Mouse (Mus musculus) stomach, embryonic 15.5 days (tissue): Measurements from ENCODE around the gene Cux2. TPM values are rescaled to one million over a fixed set of nuclear protein-coding genes. Genes with fewer than 3 reads are reported as not detected.

Experiments used
- ATAC-seq: fragments of 200-750 bp; cut with Nextera tagmentation; 2 replicates; pipeline ENCODE4 v1.8.0; 2017; ENCODE audit warnings: low read depth, moderate number of reproducible peaks, moderate TSS enrichment; ENCODE audit not compliant: insufficient read depth, low FRiP score
- H3K27ac ChIP-seq: fragments of 300-500 bp; sonication (generic); 2 replicates; pipeline ENCODE4 v1.5.1; 2015; ENCODE audit warnings: mild to moderate bottlenecking, inconsistent platforms
- H3K27me3 ChIP-seq: fragments of 300-500 bp; sonication (generic); replicated peaks from 2 replicates; pipeline ENCODE4 v1.6.1; 2015; ENCODE audit warnings: inconsistent platforms
- H3K36me3 ChIP-seq: fragments of 300-500 bp; sonication (generic); 2 replicates; pipeline ENCODE4 v1.6.1; 2015; ENCODE audit warnings: inconsistent platforms
- H3K4me1 ChIP-seq: fragments of 300-500 bp; sonication (generic); 2 replicates; pipeline ENCODE4 v1.6.1; 2015; ENCODE audit warnings: inconsistent platforms
- H3K4me2 ChIP-seq: fragments of 300-500 bp; sonication (generic); 2 replicates; pipeline ENCODE4 v1.6.1; 2015; ENCODE audit warnings: mild to moderate bottlenecking, inconsistent platforms
- H3K4me3 ChIP-seq: fragments of 300-500 bp; sonication (generic); replicated peaks from 2 replicates; pipeline ENCODE4 v1.5.1; 2015; ENCODE audit warnings: inconsistent platforms
- H3K9ac ChIP-seq: fragments of 300-500 bp; sonication (generic); 2 replicates; pipeline ENCODE4 v1.6.1; 2015; ENCODE audit warnings: inconsistent platforms
- H3K9me3 ChIP-seq: fragments of 300-500 bp; sonication (generic); 2 replicates; pipeline ENCODE4 v1.6.1; 2016; ENCODE audit warnings: inconsistent platforms
- WGBS: fragments of 180-500 bp; shearing (Covaris S2); methylation state at CpG from one replicate; pipeline ENCODE4 v1.1.7; 2015; 5-methylcytosine and 5-hydroxymethylcytosine counted together
- polyA plus RNA-seq: library from polyadenylated mRNA; unstranded; fragments of >200 nt; fragmentation: Nextera tagmentation; extraction: Ambion mirVana; gene quantifications from 2 replicates; pipeline ENCODE4 v1.2.1, GENCODE M21; 2015

The Cux2 gene
- polyA plus RNA-seq, 1 experiment from 2014 or later, result 6.2 TPM

GRCm38 (mm10) chr5:122032471-122033166 is 17.3 kb downstream of the Cux2 start:
- H3K27ac ChIP-seq, result no peak overlapping the region
- H3K4me2 ChIP-seq, result no peak overlapping the region
- H3K9me3 ChIP-seq, result no peaks in the 10 kb centered on the region
- H3K4me1 ChIP-seq, result no peaks in the 10 kb centered on the region
- no peak for ATAC-seq
- H3K36me3 ChIP-seq, result 0 out of 2 replicates have a peak, but pooled peaks cover 9% of the 10 kb centered on the region
- no peak overlapping the region for H3K4me3 ChIP-seq
- WGBS, result 70% methylated on average over 19 of the region's 19 CpGs
- H3K27me3 ChIP-seq, result no peaks in the 10 kb centered on the region
- no peak overlapping the region for H3K9ac ChIP-seq

DNA sequence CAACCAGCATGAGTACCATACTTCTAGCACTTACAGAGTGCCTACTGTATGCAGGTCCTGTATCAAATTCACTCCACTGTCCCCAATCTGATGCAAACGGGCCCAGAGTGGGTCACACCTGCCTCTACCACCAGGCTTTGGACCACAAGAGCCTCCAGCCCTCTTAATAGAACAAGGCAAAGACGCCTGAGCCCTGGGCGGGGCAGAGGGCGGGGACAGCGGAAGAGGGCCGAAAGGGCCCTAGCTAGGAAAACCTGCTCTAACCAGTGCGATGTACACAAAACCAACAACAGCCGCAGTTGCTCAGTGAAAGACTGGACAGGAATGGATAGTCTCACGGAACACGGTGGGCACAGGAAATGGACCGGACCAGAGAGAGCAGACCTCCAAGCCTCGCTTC is 18.8 kb downstream of the Cux2 start:
- no peak for ATAC-seq
- 54% methylated on average over 12 of the region's 12 CpGs for WGBS

GRCm38 (mm10) chr5:122030640-122031039 is 19.3 kb downstream of the Cux2 start:
- no peaks in the 10 kb centered on the region for H3K9me3 ChIP-seq
- ATAC-seq, result no peak
- H3K9ac ChIP-seq, result no peak overlapping the region
- no peaks in the 10 kb centered on the region for H3K4me1 ChIP-seq
- no peaks in the 10 kb centered on the region for H3K27me3 ChIP-seq
- WGBS, result 52% methylated on average over 11 of the region's 11 CpGs
- no peak overlapping the region for H3K27ac ChIP-seq
- H3K36me3 ChIP-seq, result no peaks in the 10 kb centered on the region
- no peak overlapping the region for H3K4me2 ChIP-seq
- no peak overlapping the region for H3K4me3 ChIP-seq

More for the DNA sequence above, 18.8 kb downstream of the Cux2 start:
- Histone ChIP-seq H3K36me3 (0 out of 2 replicates have a peak, but pooled peaks cover 5% of the 10 kb centered on the region), H3K4me2 (no peak overlapping the region), H3K4me1 (no peaks in the 10 kb centered on the region), H3K9me3 (no peaks in the 10 kb centered on the region), H3K27me3 (no peaks in the 10 kb centered on the region), H3K4me3 (no peak overlapping the region), H3K27ac (no peak overlapping the region), H3K9ac (no peak overlapping the region)

DNA sequence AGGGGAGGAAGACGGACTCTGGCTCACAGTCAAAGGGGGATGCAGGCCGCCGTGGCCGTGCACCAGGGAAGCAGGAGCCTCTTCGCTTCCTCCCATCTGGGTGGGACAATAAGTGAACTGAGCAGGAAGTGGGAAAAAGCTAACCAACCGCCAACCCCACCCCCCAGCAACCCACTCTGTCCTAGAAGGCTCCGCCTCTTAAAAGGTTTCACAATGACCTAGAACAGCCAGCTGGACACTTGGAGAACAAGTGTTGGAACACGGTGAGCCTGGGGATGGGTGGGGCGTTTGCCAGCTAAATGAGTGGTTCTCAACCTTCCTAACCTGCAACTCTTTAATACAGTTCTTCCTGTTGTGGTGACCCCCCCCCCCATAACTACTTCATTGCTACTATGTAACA is 23.1 kb downstream of the Cux2 start:
- no peaks in the 10 kb centered on the region; the same call in 1 of the 2 replicates for H3K9me3 ChIP-seq
- WGBS, result 69% methylated on average over 9 of the region's 9 CpGs
- H3K27me3 ChIP-seq, result no peaks in the 10 kb centered on the region
- H3K4me2 ChIP-seq, result no peak overlapping the region
- no peak for ATAC-seq
- H3K27ac ChIP-seq, result no peak overlapping the region
- no peak overlapping the region for H3K4me3 ChIP-seq
- no peaks in the 10 kb centered on the region for H3K36me3 ChIP-seq
- H3K4me1 ChIP-seq, result no peaks in the 10 kb centered on the region
- no peak overlapping the region for H3K9ac ChIP-seq

DNA sequence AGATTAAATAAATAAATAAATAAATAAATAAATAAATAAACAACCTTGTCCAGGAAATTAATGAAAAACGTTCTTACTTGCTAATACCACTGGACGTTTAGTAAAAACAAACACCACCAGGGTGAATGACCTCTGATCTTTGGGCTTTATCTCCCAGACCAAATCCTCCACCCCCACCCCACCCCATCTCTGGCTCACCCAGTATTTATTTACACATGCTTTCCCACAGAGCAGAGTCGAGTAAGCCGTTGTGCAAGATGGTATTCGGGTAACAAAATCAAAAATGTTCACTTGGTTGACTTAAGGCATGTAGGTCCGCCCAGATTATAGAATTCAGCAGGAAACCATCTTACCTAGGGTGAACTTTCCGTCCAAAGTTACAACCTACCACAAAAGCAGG is 23.6 kb downstream of the Cux2 start:
- H3K9me3 ChIP-seq, result no peaks in the 10 kb centered on the region; the same call in 1 of the 2 replicates
- WGBS, result 42% methylated on average over 7 of the region's 7 CpGs
- no peaks in the 10 kb centered on the region for H3K4me1 ChIP-seq
- no peak overlapping the region for H3K4me3 ChIP-seq
- no peak; the same call in 1 of the 2 replicates for ATAC-seq
- H3K27me3 ChIP-seq, result no peaks in the 10 kb centered on the region
- no peak overlapping the region for H3K4me2 ChIP-seq
- H3K36me3 ChIP-seq, result no peaks in the 10 kb centered on the region
- H3K27ac ChIP-seq, result no peak overlapping the region
- no peak overlapping the region for H3K9ac ChIP-seq

GRCm38 (mm10) chr5:122025117-122025516 is 24.8 kb downstream of the Cux2 start:
- H3K9ac ChIP-seq, result no peak overlapping the region
- no peak overlapping the region for H3K27ac ChIP-seq
- no peaks in the 10 kb centered on the region for H3K36me3 ChIP-seq
- H3K4me1 ChIP-seq, result no peaks in the 10 kb centered on the region
- ATAC-seq, result no peak
- H3K27me3 ChIP-seq, result no peaks in the 10 kb centered on the region
- H3K9me3 ChIP-seq, result no peaks in the 10 kb centered on the region; the same call in 1 of the 2 replicates
- WGBS, result 92% methylated on average over 11 of the region's 11 CpGs
- H3K4me2 ChIP-seq, result no peak overlapping the region
- no peak overlapping the region for H3K4me3 ChIP-seq

- WGBS, result 64% methylated on average over 17 of the region's 17 CpGs
- Histone ChIP-seq H3K9ac (no peak overlapping the region), H3K27ac (no peak overlapping the region), H3K4me3 (no peak overlapping the region), H3K4me2 (no peak overlapping the region), H3K9me3 (no peaks in the 10 kb centered on the region; the same call in 1 of the 2 replicates), H3K27me3 (no peaks in the 10 kb centered on the region), H3K4me1 (0 out of 2 replicates have a peak, but pooled peaks cover 4% of the 10 kb centered on the region), H3K36me3 (no peaks in the 10 kb centered on the region)
- no peak for ATAC-seq
Observed at GRCm38 (mm10) chr5:122019288-122019687, 30.6 kb downstream of the Cux2 start.

DNA sequence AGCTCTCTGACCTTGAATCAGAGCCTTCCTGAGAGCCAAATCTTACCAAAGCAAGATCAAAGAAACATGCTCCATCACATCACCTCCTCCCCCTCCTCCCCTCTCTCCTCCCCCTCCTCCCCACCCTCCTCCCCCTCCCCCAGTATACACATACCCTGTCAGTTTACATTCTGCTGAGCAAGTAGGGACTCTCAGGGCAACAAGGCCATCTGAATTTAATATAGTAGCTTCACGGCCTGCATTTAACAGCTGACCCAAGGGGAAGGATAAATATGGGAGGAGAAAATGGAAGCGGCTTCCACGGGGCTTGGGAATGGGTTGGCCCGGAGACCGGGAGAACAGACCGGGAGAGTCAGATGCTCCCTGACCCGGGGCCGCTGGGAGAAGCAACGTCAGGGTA is 32.1 kb downstream of the Cux2 start:
- Histone ChIP-seq H3K4me3 (no peak overlapping the region), H3K27ac (no peak overlapping the region), H3K4me1 (0 out of 2 replicates have a peak, but pooled peaks cover 4% of the 10 kb centered on the region), H3K4me2 (no peak overlapping the region), H3K9me3 (no peaks in the 10 kb centered on the region; the same call in 1 of the 2 replicates), H3K9ac (no peak overlapping the region), H3K27me3 (no peaks in the 10 kb centered on the region), H3K36me3 (no peaks in the 10 kb centered on the region)
- ATAC-seq, result no peak
- 36% methylated on average over 9 of the region's 9 CpGs for WGBS

GRCm38 (mm10) chr5:122017269-122017668 is 32.6 kb downstream of the Cux2 start:
- H3K36me3 ChIP-seq, result no peaks in the 10 kb centered on the region
- H3K27ac ChIP-seq, result no peak overlapping the region
- 0 out of 2 replicates have a peak, but pooled peaks cover 4% of the 10 kb centered on the region for H3K4me1 ChIP-seq
- 39% methylated on average over 13 of the region's 13 CpGs for WGBS
- no peak overlapping the region for H3K4me3 ChIP-seq
- no peak overlapping the region for H3K9ac ChIP-seq
- H3K4me2 ChIP-seq, result no peak overlapping the region
- no peaks in the 10 kb centered on the region for H3K27me3 ChIP-seq
- ATAC-seq, result no peak
- H3K9me3 ChIP-seq, result no peaks in the 10 kb centered on the region

GRCm38 (mm10) chr5:122016744-122017143 is 33.2 kb downstream of the Cux2 start:
- ATAC-seq, result no peak

DNA sequence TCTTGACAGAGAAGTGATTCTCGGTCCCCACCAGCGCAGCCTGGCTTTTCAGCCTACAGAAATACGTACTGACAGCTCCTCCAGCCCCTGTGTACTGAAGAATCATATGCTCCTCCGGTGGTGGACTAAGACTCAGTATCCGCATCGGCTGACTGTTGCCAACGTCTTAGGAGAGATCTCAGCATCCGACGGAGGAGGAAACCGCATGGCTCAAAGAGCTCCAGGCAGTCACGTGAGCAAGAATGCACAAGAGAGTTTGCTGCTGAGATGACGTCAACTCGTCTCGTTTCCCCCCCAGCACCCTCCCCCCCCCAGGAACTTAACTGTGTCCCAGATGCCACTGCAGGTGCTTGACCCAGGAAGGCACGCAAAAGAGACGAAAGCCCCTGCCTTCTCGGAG is 34.8 kb downstream of the Cux2 start:
- no peak overlapping the region for H3K9ac ChIP-seq
- no peak for ATAC-seq
- H3K27ac ChIP-seq, result no peak overlapping the region
- 76% methylated on average over 17 of the region's 17 CpGs for WGBS
- H3K4me1 ChIP-seq, result 0 out of 2 replicates have a peak, but pooled peaks cover 4% of the 10 kb centered on the region
- H3K9me3 ChIP-seq, result no peaks in the 10 kb centered on the region
- H3K4me2 ChIP-seq, result no peak overlapping the region
- H3K4me3 ChIP-seq, result no peak overlapping the region
- no peaks in the 10 kb centered on the region for H3K27me3 ChIP-seq
- no peaks in the 10 kb centered on the region for H3K36me3 ChIP-seq

More at GRCm38 (mm10) chr5:122016744-122017143, 33.2 kb downstream of the Cux2 start:
- no peaks in the 10 kb centered on the region for H3K36me3 ChIP-seq
- no peak overlapping the region for H3K4me2 ChIP-seq
- H3K4me1 ChIP-seq, result 0 out of 2 replicates have a peak, but pooled peaks cover 4% of the 10 kb centered on the region
- no peaks in the 10 kb centered on the region for H3K27me3 ChIP-seq
- no peaks in the 10 kb centered on the region for H3K9me3 ChIP-seq
- H3K9ac ChIP-seq, result no peak overlapping the region
- no peak overlapping the region for H3K27ac ChIP-seq
- WGBS, result 60% methylated on average over 6 of the region's 6 CpGs
- H3K4me3 ChIP-seq, result no peak overlapping the region

- Histone ChIP-seq H3K9me3 (no peaks in the 10 kb centered on the region), H3K4me2 (no peak overlapping the region), H3K27ac (no peak overlapping the region), H3K4me3 (no peak overlapping the region), H3K4me1 (0 out of 2 replicates have a peak, but pooled peaks cover 4% of the 10 kb centered on the region), H3K36me3 (no peaks in the 10 kb centered on the region), H3K27me3 (no peaks in the 10 kb centered on the region), H3K9ac (no peak overlapping the region)
- no peak for ATAC-seq
- 80% methylated on average over 8 of the region's 8 CpGs for WGBS
Observed at GRCm38 (mm10) chr5:122014671-122015070, 35.2 kb downstream of the Cux2 start.
